Comparison of ENCODE assay signal across 11 mouse cellular contexts in genomic region chr2:26359983-26360382, GRCm38 (mm10). TPM values are rescaled to one million over a fixed set of nuclear protein-coding genes. Genes with fewer than 3 reads are reported as not detected.
DNase-seq lines count a peak whose midpoint lies in the region; ATAC-seq and TF ChIP-seq lines count a peak whose summit lies in the region.
"Had no signal": no experiment of that assay in that cellular context is flagged by ENCODE, and none has a peak within 500 bp of the region (broad histone marks: within the 10 kb centered on the region; RNA-seq: fewer than 3 reads in every experiment).

No protein-coding gene starts in this region.

- TF ChIP-seq EP300 in liver, postnatal 0 days (IDR thresholded peaks at IDR 0.05; ENCODE audit: low read depth), result no peak

- H3K4me2 ChIP-seq in liver, postnatal 0 days (ENCODE audit: low read depth, low read length), result peak overlapping the region; percentile 59
- peak overlapping the region; percentile 11; the same call in 1 of the 2 replicates for H3K4me2 ChIP-seq in stomach, embryonic 16.5 days (ENCODE audit: low read depth, low read length)
- H3K4me2 ChIP-seq: lung, embryonic 15.5 days; neural tube, embryonic 15.5 days had no signal

- H3K4me1 ChIP-seq in liver, postnatal 0 days (ENCODE audit: insufficient read depth), result no peaks in the 10 kb centered on the region
- H3K4me1 ChIP-seq in stomach, embryonic 16.5 days (ENCODE audit: control insufficient read depth, insufficient read depth, low read length), result peaks cover 5% of the 10 kb centered on the region; the same call in 1 of the 2 replicates

- no peak overlapping the region for H3K9ac ChIP-seq in liver, postnatal 0 days (replicated peaks)
- H3K9ac ChIP-seq in stomach, embryonic 16.5 days (ENCODE audit: low read length), result no peak overlapping the region
- H3K9ac ChIP-seq: lung, embryonic 15.5 days; neural tube, embryonic 15.5 days had no signal

- peak; percentile 59 for ATAC-seq in liver, postnatal 0 days
- ATAC-seq in stomach, embryonic 16.5 days (ENCODE audit: insufficient read depth, low FRiP score), result peak; percentile 9; the same call in 1 of the 2 replicates

- WGBS in liver, postnatal 0 days (ENCODE audit: insufficient replicate concordance), result 20% methylated on average over 6 of the region's 6 CpGs
- 66% methylated on average over 6 of the region's 6 CpGs for WGBS in stomach, embryonic 16.5 days

- no peak for TF ChIP-seq CTCF in liver, postnatal 0 days (IDR thresholded peaks at IDR 0.05; ENCODE audit: low read depth)

- peaks cover 4% of the 10 kb centered on the region for H3K36me3 ChIP-seq in liver, postnatal 0 days (replicated peaks; ENCODE audit: insufficient read depth, low read length)
- no peaks in the 10 kb centered on the region for H3K36me3 ChIP-seq in stomach, embryonic 16.5 days (ENCODE audit: control insufficient read depth, insufficient read depth, low read length)

- peak; percentile 28 to 39 for DNase-seq in cerebellum, postnatal 25 days
- DNase-seq in cerebellum, adult 8-10 months, result no peak
- peak; percentile 27 for DNase-seq in thymus, postnatal 0 days (ENCODE audit: low spot score)
- no peak for DNase-seq in thymus, postnatal 14 days
- peak; percentile 58 for DNase-seq in liver, postnatal 0 days
- DNase-seq in embryo, embryonic 9.5 days (ENCODE audit: extremely low spot score), result no peak
- DNase-seq in urinary bladder, postnatal 10 days (ENCODE audit: low spot score), result no peak

- H3K27me3 ChIP-seq in liver, postnatal 0 days (ENCODE audit: insufficient read depth, low read length), result no peaks in the 10 kb centered on the region
- H3K27me3 ChIP-seq in stomach, embryonic 16.5 days (ENCODE audit: control insufficient read depth, insufficient read depth, low read length), result no peaks in the 10 kb centered on the region
- H3K27me3 ChIP-seq: lung, embryonic 15.5 days; neural tube, embryonic 15.5 days had no signal

- peak overlapping the region; percentile 33 for H3K4me3 ChIP-seq in liver, postnatal 0 days (ENCODE audit: low read depth, low read length)
- H3K4me3 ChIP-seq in stomach, embryonic 16.5 days (replicated peaks; ENCODE audit: low read length), result no peak overlapping the region
- H3K4me3 ChIP-seq: hindbrain, embryonic 10.5 days; lung, embryonic 15.5 days; neural tube, embryonic 15.5 days had no signal

- H3K27ac ChIP-seq in liver, postnatal 0 days (ENCODE audit: low read depth), result peak overlapping the region; percentile 4; the same call in 1 of the 2 replicates
- H3K27ac ChIP-seq in stomach, embryonic 16.5 days (ENCODE audit: low read length), result no peak overlapping the region; the same call in 1 of the 2 replicates
- H3K27ac ChIP-seq: hindbrain, embryonic 10.5 days; lung, embryonic 15.5 days; neural tube, embryonic 15.5 days had no signal

- no peaks in the 10 kb centered on the region for H3K9me3 ChIP-seq in liver, postnatal 0 days (ENCODE audit: low read length)
- H3K9me3 ChIP-seq in stomach, embryonic 16.5 days (replicated peaks; ENCODE audit: control insufficient read depth, low read length), result no peaks in the 10 kb centered on the region
- H3K9me3 ChIP-seq: hindbrain, embryonic 10.5 days; lung, embryonic 15.5 days; neural tube, embryonic 15.5 days had no signal

RNA-seq across cellular contexts. Expression of gene Card9, which starts 0.7 kb away (rescaled TPM):
- 15.9 and 17.1 TPM in 2 replicates for polyA plus RNA-seq in thymus, postnatal 0 days (2015; fragmentation: Nextera tagmentation; extraction: Ambion mirVana)
- 2.1 and 2.2 TPM in 2 replicates for polyA plus RNA-seq in liver, postnatal 0 days (2015; fragmentation: Nextera tagmentation; extraction: Ambion mirVana)
- polyA plus RNA-seq in stomach, embryonic 16.5 days (2015; fragmentation: Nextera tagmentation; extraction: Ambion mirVana), result 1.1 and 1.5 TPM in 2 replicates

RNA-seq across cellular contexts. Expression of gene Dnlz, which starts 8.1 kb away (rescaled TPM):
- 22.2 and 24.5 TPM in 2 replicates for polyA plus RNA-seq in thymus, postnatal 0 days (2015; fragmentation: Nextera tagmentation; extraction: Ambion mirVana)
- 7.5 and 7.9 TPM in 2 replicates for polyA plus RNA-seq in liver, postnatal 0 days (2015; fragmentation: Nextera tagmentation; extraction: Ambion mirVana)
- polyA plus RNA-seq in stomach, embryonic 16.5 days (2015; fragmentation: Nextera tagmentation; extraction: Ambion mirVana), result 20.5 and 23.8 TPM in 2 replicates

RNA-seq across cellular contexts. Expression of gene Snapc4, which starts 20.5 kb away (rescaled TPM):
- 14.2 and 19.4 TPM in 2 replicates for polyA plus RNA-seq in thymus, postnatal 0 days (2015; fragmentation: Nextera tagmentation; extraction: Ambion mirVana)
- 5.0 and 5.5 TPM in 2 replicates for polyA plus RNA-seq in liver, postnatal 0 days (2015; fragmentation: Nextera tagmentation; extraction: Ambion mirVana)
- 25.8 and 26.1 TPM in 2 replicates for polyA plus RNA-seq in stomach, embryonic 16.5 days (2015; fragmentation: Nextera tagmentation; extraction: Ambion mirVana)

RNA-seq across cellular contexts. Expression of gene Entr1, which starts 29.1 kb away (rescaled TPM):
- 164 and 184 TPM in 2 replicates for polyA plus RNA-seq in thymus, postnatal 0 days (2015; fragmentation: Nextera tagmentation; extraction: Ambion mirVana)
- 28.0 and 29.0 TPM in 2 replicates for polyA plus RNA-seq in liver, postnatal 0 days (2015; fragmentation: Nextera tagmentation; extraction: Ambion mirVana)
- polyA plus RNA-seq in stomach, embryonic 16.5 days (2015; fragmentation: Nextera tagmentation; extraction: Ambion mirVana), result 98.7 and 105 TPM in 2 replicates

RNA-seq across cellular contexts. Expression of gene Pmpca, which starts 29.2 kb away (rescaled TPM):
- polyA plus RNA-seq in thymus, postnatal 0 days (2015; fragmentation: Nextera tagmentation; extraction: Ambion mirVana), result 81.8 and 83.4 TPM in 2 replicates
- polyA plus RNA-seq in liver, postnatal 0 days (2015; fragmentation: Nextera tagmentation; extraction: Ambion mirVana), result 38.8 and 41.3 TPM in 2 replicates
- 97.0 and 104 TPM in 2 replicates for polyA plus RNA-seq in stomach, embryonic 16.5 days (2015; fragmentation: Nextera tagmentation; extraction: Ambion mirVana)

Comparison
In these comparisons a context has a peak if more than half of its experiments do, and no peak if none do; other contexts are left out.
1. DNase-seq: peak in cerebellum, postnatal 25 days (2 of 2), thymus, postnatal 0 days (single experiment) and liver, postnatal 0 days (single experiment); none in cerebellum, adult 8-10 months (single experiment), thymus, postnatal 14 days (single experiment), embryo, embryonic 9.5 days (single experiment) and urinary bladder, postnatal 10 days (single experiment).